Mouse (Mus musculus) stomach, embryonic 14.5 days (tissue): ENCODE measurements around the gene Galntl6. TPM values are rescaled to one million over a fixed set of nuclear protein-coding genes. Genes with fewer than 3 reads are reported as not detected.

ENCODE experiments used
- ATAC-seq: fragments of 200-750 bp; cut with Nextera tagmentation; 2 replicates; pipeline ENCODE4 v1.8.0; 2017; ENCODE audit warnings: low read depth, moderate TSS enrichment; ENCODE audit not compliant: insufficient number of reproducible peaks, insufficient read depth, low FRiP score
- H3K27ac ChIP-seq: fragments of 300-500 bp; sonication (generic); 2 replicates; pipeline ENCODE4 v1.5.1; 2014; ENCODE audit warnings: mild to moderate bottlenecking, low read length, moderate library complexity, mixed read lengths
- H3K27me3 ChIP-seq: fragments of 300-500 bp; sonication (generic); 2 replicates; pipeline ENCODE4 v1.6.1; 2014; ENCODE audit warnings: low read length, control low read depth, mixed read lengths; ENCODE audit not compliant: control insufficient read depth, insufficient read depth
- H3K36me3 ChIP-seq: fragments of 300-500 bp; sonication (generic); 2 replicates; pipeline ENCODE4 v1.6.1; 2014; ENCODE audit warnings: mild to moderate bottlenecking, control low read depth, low read length, moderate library complexity, mixed read lengths; ENCODE audit not compliant: control insufficient read depth, insufficient read depth
- H3K4me1 ChIP-seq: fragments of 300-500 bp; sonication (generic); 2 replicates; pipeline ENCODE4 v1.6.1; 2014; ENCODE audit warnings: low read length, control low read depth, mixed read lengths; ENCODE audit not compliant: control insufficient read depth, insufficient read depth
- H3K4me2 ChIP-seq: fragments of 300-500 bp; sonication (generic); replicated peaks from 2 replicates; pipeline ENCODE4 v1.6.1; 2014; ENCODE audit warnings: low read depth, low read length, control low read depth
- H3K4me3 ChIP-seq: fragments of 300-500 bp; sonication (generic); 2 replicates; pipeline ENCODE4 v1.5.1; 2014; ENCODE audit warnings: low read depth, low read length, control low read depth
- H3K9ac ChIP-seq: fragments of 300-500 bp; sonication (generic); replicated peaks from 2 replicates; pipeline ENCODE4 v1.6.1; 2014; ENCODE audit warnings: low read depth, mild to moderate bottlenecking, control low read depth, low read length, moderate library complexity, mixed read lengths
- H3K9me3 ChIP-seq: fragments of 300-500 bp; sonication (generic); 2 replicates; pipeline ENCODE4 v1.6.1; 2016; ENCODE audit warnings: low read depth, low read length, control low read depth; ENCODE audit not compliant: control insufficient read depth
- WGBS: fragments of 180-500 bp; shearing (Covaris S2); extraction: QIAGEN DNeasy Blood & Tissue Kit; methylation state at CpG from one replicate; pipeline ENCODE4 v1.1.7; 2014; 5-methylcytosine and 5-hydroxymethylcytosine counted together
- polyA plus RNA-seq: library from polyadenylated mRNA; unstranded; fragments of >200 nt; fragmentation: Nextera tagmentation; extraction: Ambion mirVana; gene quantifications from 2 replicates; pipeline ENCODE4 v1.2.1, GENCODE M21; 2014

The Galntl6 gene
- polyA plus RNA-seq, 1 experiment from 2014 or later: 1.6 TPM

- Histone ChIP-seq H3K36me3 (no peaks in the 10 kb centered on the region), H3K4me2 (no peak overlapping the region), H3K27ac (no peak overlapping the region), H3K4me3 (no peak overlapping the region), H3K9ac (no peak overlapping the region), H3K27me3 (no peaks in the 10 kb centered on the region), H3K9me3 (no peaks in the 10 kb centered on the region), H3K4me1 (no peaks in the 10 kb centered on the region)
- no peak for ATAC-seq
- WGBS: 86% methylated on average over 3 of the region's 3 CpGs
These were observed 220.7 kb downstream of the Galntl6 start for GRCm38 (mm10) chr8:58691761-58692160.

GRCm38 (mm10) chr8:58677847-58678450 is 234.5 kb downstream of the Galntl6 start:
- Histone ChIP-seq H3K9me3 (no peaks in the 10 kb centered on the region), H3K4me2 (no peak overlapping the region), H3K36me3 (no peaks in the 10 kb centered on the region), H3K4me1 (no peaks in the 10 kb centered on the region), H3K27ac (no peak overlapping the region), H3K9ac (no peak overlapping the region), H3K27me3 (no peaks in the 10 kb centered on the region), H3K4me3 (no peak overlapping the region)
- ATAC-seq: no peak
- 32% methylated on average over 6 of the region's 6 CpGs for WGBS

- H3K27me3 ChIP-seq: no peaks in the 10 kb centered on the region
- no peak overlapping the region for H3K4me2 ChIP-seq
- H3K9ac ChIP-seq: no peak overlapping the region
- no peaks in the 10 kb centered on the region for H3K9me3 ChIP-seq
- H3K4me1 ChIP-seq: no peaks in the 10 kb centered on the region
- no peak overlapping the region for H3K4me3 ChIP-seq
- H3K36me3 ChIP-seq: no peaks in the 10 kb centered on the region
- ATAC-seq: no peak
- H3K27ac ChIP-seq: no peak overlapping the region
- WGBS: 80% methylated on average over 2 of the region's 2 CpGs
These were observed 243.4 kb downstream of the Galntl6 start for GRCm38 (mm10) chr8:58669075-58669474.

GRCm38 (mm10) chr8:58660019-58660418 is 252.4 kb downstream of the Galntl6 start:
- no peak for ATAC-seq
- H3K4me3 ChIP-seq: no peak overlapping the region
- H3K27me3 ChIP-seq: no peaks in the 10 kb centered on the region
- H3K9ac ChIP-seq: no peak overlapping the region
- no peak overlapping the region for H3K27ac ChIP-seq
- no peaks in the 10 kb centered on the region for H3K4me1 ChIP-seq
- H3K36me3 ChIP-seq: no peaks in the 10 kb centered on the region
- H3K4me2 ChIP-seq: no peak overlapping the region
- no peaks in the 10 kb centered on the region for H3K9me3 ChIP-seq

- Histone ChIP-seq H3K4me3 (no peak overlapping the region), H3K4me2 (no peak overlapping the region), H3K4me1 (no peaks in the 10 kb centered on the region), H3K9me3 (no peaks in the 10 kb centered on the region), H3K27ac (no peak overlapping the region), H3K36me3 (no peaks in the 10 kb centered on the region), H3K27me3 (no peaks in the 10 kb centered on the region), H3K9ac (no peak overlapping the region)
- ATAC-seq: no peak
- WGBS: 76% methylated on average over 4 of the region's 4 CpGs
These were observed 256.8 kb downstream of the Galntl6 start for GRCm38 (mm10) chr8:58655631-58656030.

GRCm38 (mm10) chr8:58606451-58606850 is 306.0 kb downstream of the Galntl6 start:
- H3K27me3 ChIP-seq: no peaks in the 10 kb centered on the region
- no peaks in the 10 kb centered on the region for H3K4me1 ChIP-seq
- H3K9me3 ChIP-seq: no peaks in the 10 kb centered on the region
- no peak overlapping the region for H3K4me3 ChIP-seq
- 73% methylated on average over 4 of the region's 4 CpGs for WGBS
- H3K9ac ChIP-seq: no peak overlapping the region
- no peak overlapping the region for H3K27ac ChIP-seq
- no peak for ATAC-seq
- no peaks in the 10 kb centered on the region for H3K36me3 ChIP-seq
- no peak overlapping the region for H3K4me2 ChIP-seq

GRCm38 (mm10) chr8:58604751-58605150 is 307.7 kb downstream of the Galntl6 start:
- H3K36me3 ChIP-seq: no peaks in the 10 kb centered on the region
- WGBS: 83% methylated on average over 4 of the region's 4 CpGs
- H3K27ac ChIP-seq: no peak overlapping the region
- H3K4me2 ChIP-seq: no peak overlapping the region
- ATAC-seq: no peak
- H3K27me3 ChIP-seq: no peaks in the 10 kb centered on the region
- no peaks in the 10 kb centered on the region for H3K4me1 ChIP-seq
- no peak overlapping the region for H3K4me3 ChIP-seq
- no peaks in the 10 kb centered on the region for H3K9me3 ChIP-seq
- H3K9ac ChIP-seq: no peak overlapping the region

GRCm38 (mm10) chr8:58597834-58598233 is 314.6 kb downstream of the Galntl6 start:
- H3K4me2 ChIP-seq: no peak overlapping the region
- WGBS: 82% methylated on average over 6 of the region's 6 CpGs

GRCm38 (mm10) chr8:58575346-58575745 is 337.1 kb downstream of the Galntl6 start:
- Histone ChIP-seq H3K4me2 (no peak overlapping the region), H3K4me3 (no peak overlapping the region), H3K36me3 (no peaks in the 10 kb centered on the region), H3K27ac (no peak overlapping the region), H3K9ac (no peak overlapping the region), H3K27me3 (no peaks in the 10 kb centered on the region), H3K9me3 (no peaks in the 10 kb centered on the region), H3K4me1 (no peaks in the 10 kb centered on the region)
- WGBS: 82% methylated on average over 1 of the region's 1 CpGs
- no peak for ATAC-seq

More at GRCm38 (mm10) chr8:58597834-58598233, 314.6 kb downstream of the Galntl6 start:
- no peaks in the 10 kb centered on the region for H3K27me3 ChIP-seq
- H3K27ac ChIP-seq: no peak overlapping the region
- no peak overlapping the region for H3K4me3 ChIP-seq
- no peak for ATAC-seq
- no peaks in the 10 kb centered on the region for H3K36me3 ChIP-seq
- H3K9me3 ChIP-seq: no peaks in the 10 kb centered on the region
- H3K4me1 ChIP-seq: no peaks in the 10 kb centered on the region
- H3K9ac ChIP-seq: no peak overlapping the region
